Mouse (Mus musculus) G1E (cell line): Measurements from ENCODE around the gene Nfatc2. TPM values are rescaled to one million over a fixed set of nuclear protein-coding genes. Genes with fewer than 3 reads are reported as not detected.

Source experiments
- ATAC-seq: 2 replicates; pipeline ENCODE4 v1.8.0; 2016; ENCODE audit warnings: mild to moderate bottlenecking; ENCODE audit not compliant: insufficient number of reproducible peaks, poor library complexity, low FRiP score, severe bottlenecking; ENCODE audit errors: extremely low read depth
- DNase-seq: peaks from one replicate; pipeline ENCODE4 v3.0.0; 2012; ENCODE audit warnings: low spot score
- H3K27me3 ChIP-seq: 2 replicates; pipeline ENCODE4 v1.6.1; 2012; ENCODE audit warnings: mild to moderate bottlenecking, low read length, inconsistent platforms; ENCODE audit not compliant: insufficient read depth
- H3K36me3 ChIP-seq: replicated peaks from 2 replicates; pipeline ENCODE3; 2012; ENCODE audit warnings: mild to moderate bottlenecking, inconsistent platforms
- H3K4me1 ChIP-seq: 2 replicates; pipeline ENCODE4 v1.6.1; 2012; ENCODE audit warnings: low read depth, low read length, inconsistent platforms, mixed read lengths; ENCODE audit not compliant: insufficient read depth
- H3K4me3 ChIP-seq: 2 replicates; pipeline ENCODE4 v1.5.1; 2012; ENCODE audit warnings: low read depth, mild to moderate bottlenecking, inconsistent platforms, low read length, moderate library complexity, mixed read lengths
- H3K9me3 ChIP-seq: replicated peaks from 2 replicates; pipeline ENCODE4 v1.6.1; 2012; ENCODE audit warnings: inconsistent platforms
- CTCF ChIP-seq: IDR thresholded peaks from 2 replicates; pipeline ENCODE4 v1.5.1; 2012; ENCODE audit warnings: low read depth, low read length, inconsistent platforms, mixed read lengths
- GATA1 ChIP-seq: IDR thresholded peaks from 2 replicates; pipeline ENCODE4 v1.6.1; 2012; ENCODE audit warnings: borderline replicate concordance, low read length, inconsistent platforms, mixed read lengths
- GATA2 ChIP-seq: IDR thresholded peaks from 2 replicates; pipeline ENCODE4 v1.6.1; 2012; ENCODE audit warnings: low read depth, low read length, inconsistent platforms, borderline replicate concordance
- POLR2AphosphoS5 ChIP-seq: IDR thresholded peaks from 2 replicates; pipeline ENCODE4 v1.6.1; 2012; ENCODE audit warnings: low read depth, low read length, inconsistent platforms; ENCODE audit not compliant: insufficient replicate concordance
- TAL1 ChIP-seq: conservative IDR thresholded peaks from 2 replicates; pipeline ENCODE4 v1.6.1; 2012; ENCODE audit warnings: low read depth, low read length, inconsistent platforms, mixed read lengths
- polyA plus RNA-seq: library from polyadenylated mRNA; stranded (reverse); fragments of >175 nt; gene quantifications from 2 replicates; pipeline ENCODE4 v1.2.3, GENCODE M21; 2012
- total RNA-seq, 2 experiments: library from RNA; stranded (forward) in 1 of 2; stranded (reverse) in 1 of 2; fragments of 200-1000 nt in 1 of 2; fragments of >200 nt in 1 of 2; fragmentation: Nextera tagmentation in 1 of 2; gene quantifications; 2 replicates each; pipeline ENCODE4 v1.2.3; 2014 to 2017

Nfatc2 gene
- total and polyA plus RNA-seq, 3 experiments, result 0.27 TPM; not detected in 2

DNA sequence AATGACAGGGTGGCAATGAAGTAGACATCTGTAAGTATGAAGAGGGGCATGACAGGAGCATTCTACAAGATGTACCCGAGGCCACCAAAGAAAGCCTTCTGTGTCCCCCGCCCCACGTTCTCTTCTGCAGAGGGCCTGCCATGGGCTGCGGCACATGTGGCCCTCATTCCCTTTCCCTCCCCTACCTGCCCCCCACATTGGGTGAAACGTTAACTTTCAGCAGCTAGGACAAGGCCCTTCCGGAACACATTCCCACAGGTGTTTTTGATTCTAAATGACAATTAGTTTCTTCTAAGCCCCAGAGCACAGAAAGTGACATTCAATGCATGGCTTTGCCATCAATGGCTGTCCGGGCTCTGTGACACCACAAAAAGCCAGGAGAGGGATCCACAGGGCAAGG, 33.4 kb upstream of the Nfatc2 start:
- Histone ChIP-seq H3K9me3 (peaks cover 93% of the 10 kb centered on the region), H3K4me3 (no peak overlapping the region), H3K27me3 (no peaks in the 10 kb centered on the region), H3K36me3 (no peaks in the 10 kb centered on the region), H3K4me1 (no peaks in the 10 kb centered on the region)
- DNase-seq (no peak), ATAC-seq (no peak)
- no peak for TF ChIP-seq GATA1
- TF ChIP-seq CTCF, result no peak
- no peak for TF ChIP-seq POLR2AphosphoS5
- no peak for TF ChIP-seq GATA2
- no peak for TF ChIP-seq TAL1

DNA sequence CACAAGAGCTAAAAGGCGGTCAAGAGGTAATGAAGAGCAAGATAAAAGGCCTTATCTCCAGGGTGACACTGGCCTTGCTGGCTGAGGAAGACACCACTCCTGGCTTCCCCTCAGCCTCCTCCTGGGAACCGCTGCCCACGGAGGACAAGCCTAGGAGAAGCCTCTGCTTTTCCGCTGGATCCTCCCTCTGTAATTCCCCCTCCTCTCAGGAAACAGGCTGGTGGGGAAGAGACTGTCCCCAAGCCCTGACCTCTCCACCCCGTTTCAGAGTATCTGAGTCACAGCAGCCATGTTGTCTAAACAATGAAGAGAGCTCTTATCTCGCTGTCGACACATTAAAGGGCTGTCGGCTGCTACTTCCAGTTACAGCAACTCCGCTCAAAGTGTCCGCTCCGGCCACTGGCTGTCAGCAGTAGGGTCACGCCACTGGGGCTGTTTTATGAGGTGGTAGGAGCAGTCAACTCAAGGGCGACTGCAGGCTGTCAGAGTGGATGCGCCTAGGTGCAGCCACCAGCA, 31.9 kb upstream of the Nfatc2 start:
- no peak for ATAC-seq

DNA sequence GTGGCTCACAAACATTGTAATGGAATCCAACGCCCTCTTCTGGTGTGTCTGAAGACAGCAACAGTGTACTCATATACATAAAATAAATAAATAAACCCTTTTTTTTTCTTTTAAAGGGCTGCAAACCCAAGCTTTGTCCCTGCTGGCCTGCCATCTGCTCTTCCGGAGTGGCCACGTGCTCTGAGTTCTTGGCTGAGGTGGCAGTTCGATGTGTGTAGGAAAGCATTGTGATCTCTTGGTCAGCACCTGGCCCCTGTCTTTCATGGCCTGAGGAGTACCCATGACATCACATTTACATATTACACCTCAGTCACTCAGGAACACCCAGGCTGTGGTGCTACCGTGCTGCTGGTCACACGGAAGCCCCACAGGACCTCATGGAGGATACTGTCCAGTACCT, 31.1 kb upstream of the Nfatc2 start:
- H3K9me3 ChIP-seq, result peaks cover 91% of the 10 kb centered on the region

More for the DNA sequence above, 31.9 kb upstream of the Nfatc2 start:
- DNase-seq, result no peak
- Histone ChIP-seq H3K4me3 (no peak overlapping the region; the same call in 1 of the 2 replicates), H3K4me1 (no peaks in the 10 kb centered on the region), H3K36me3 (no peaks in the 10 kb centered on the region), H3K9me3 (peaks cover 92% of the 10 kb centered on the region), H3K27me3 (no peaks in the 10 kb centered on the region)
- no peak for TF ChIP-seq POLR2AphosphoS5
- TF ChIP-seq GATA2, result no peak
- no peak for TF ChIP-seq CTCF
- TF ChIP-seq GATA1, result no peak
- no peak for TF ChIP-seq TAL1

DNA sequence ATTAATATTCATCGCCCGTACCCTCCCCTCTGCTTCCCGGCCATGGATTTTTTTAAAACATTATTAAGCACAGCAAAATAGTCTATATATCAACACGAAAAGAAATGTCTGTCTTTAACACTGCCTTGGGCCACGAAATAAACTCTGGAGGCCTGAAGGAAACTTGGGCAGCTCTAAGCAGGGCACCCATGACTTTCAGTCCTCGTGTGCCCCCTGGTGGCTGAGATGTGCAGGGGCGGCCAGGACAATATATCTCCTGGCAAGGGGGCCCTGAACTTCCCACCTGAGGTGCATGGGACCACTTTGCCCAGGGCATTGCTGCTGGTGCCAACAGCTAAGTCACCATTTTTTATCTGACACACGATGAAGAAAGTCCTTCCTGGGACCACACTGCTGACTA, 27.3 kb upstream of the Nfatc2 start:
- no peaks in the 10 kb centered on the region for H3K27me3 ChIP-seq
- DNase-seq, result no peak
- no peaks in the 10 kb centered on the region for H3K36me3 ChIP-seq
- peaks cover 90% of the 10 kb centered on the region for H3K9me3 ChIP-seq
- H3K4me1 ChIP-seq, result no peaks in the 10 kb centered on the region
- H3K4me3 ChIP-seq, result no peak overlapping the region
- ATAC-seq, result no peak
- TF ChIP-seq POLR2AphosphoS5 (no peak), CTCF (no peak), GATA2 (no peak), GATA1 (no peak), TAL1 (no peak)

More for the DNA sequence above, 31.1 kb upstream of the Nfatc2 start:
- H3K4me3 ChIP-seq, result no peak overlapping the region
- TF ChIP-seq TAL1 (no peak), GATA1 (no peak), POLR2AphosphoS5 (no peak), CTCF (no peak), GATA2 (no peak)
- no peaks in the 10 kb centered on the region for H3K27me3 ChIP-seq
- H3K36me3 ChIP-seq, result no peaks in the 10 kb centered on the region
- H3K4me1 ChIP-seq, result no peaks in the 10 kb centered on the region
- DNase-seq (no peak), ATAC-seq (no peak)

DNA sequence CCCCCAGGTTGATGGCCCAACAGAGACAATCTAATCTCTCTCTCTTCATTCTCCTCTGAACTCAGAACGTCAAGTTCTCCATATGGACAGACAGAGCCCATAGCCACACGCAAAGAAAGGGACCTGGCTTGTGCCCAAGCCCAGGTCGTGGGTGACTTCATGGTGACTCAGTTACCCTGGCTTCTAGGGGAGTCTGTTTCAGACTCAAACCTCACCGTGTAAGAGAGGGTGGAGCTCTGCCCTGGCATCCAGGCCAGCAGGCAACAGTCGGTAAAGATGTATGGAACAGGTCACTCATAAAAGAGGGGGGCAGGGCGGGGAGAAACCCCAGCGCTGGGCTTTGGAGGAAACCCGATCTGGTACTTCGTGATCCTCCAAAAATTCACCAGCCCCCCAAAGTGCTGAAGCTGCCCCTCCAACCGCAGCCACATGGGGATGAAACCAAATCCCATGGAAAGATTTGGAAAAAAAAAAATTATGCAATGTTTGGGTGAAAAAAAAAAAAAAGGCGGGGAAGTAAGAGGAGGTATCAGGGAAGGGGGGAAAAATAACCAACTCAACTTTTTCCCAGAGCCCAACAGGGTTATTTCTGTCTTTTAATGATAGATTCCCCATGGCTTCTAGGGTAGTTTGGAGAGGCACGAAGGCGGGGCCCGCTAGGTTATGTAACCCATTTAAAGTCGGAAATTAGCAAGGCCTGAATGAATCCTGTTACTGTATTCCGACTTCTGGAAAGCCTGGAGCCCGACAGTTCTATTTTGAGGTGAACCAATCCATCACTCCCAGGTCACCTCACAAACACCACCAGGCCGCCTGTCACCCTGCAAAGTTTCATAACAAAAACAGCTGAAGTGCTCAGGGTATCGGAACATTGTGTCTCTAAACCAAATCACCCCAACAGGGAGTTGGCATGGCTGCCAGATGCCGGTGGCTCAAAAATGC, 26.6 kb upstream of the Nfatc2 start:
- DNase-seq, result no peak
- Histone ChIP-seq H3K4me1 (no peaks in the 10 kb centered on the region), H3K36me3 (no peaks in the 10 kb centered on the region), H3K4me3 (no peak overlapping the region), H3K9me3 (peaks cover 90% of the 10 kb centered on the region), H3K27me3 (no peaks in the 10 kb centered on the region)
- ATAC-seq, result no peak
- TF ChIP-seq TAL1 (no peak), GATA2 (no peak), CTCF (no peak), GATA1 (no peak), POLR2AphosphoS5 (no peak)

DNA sequence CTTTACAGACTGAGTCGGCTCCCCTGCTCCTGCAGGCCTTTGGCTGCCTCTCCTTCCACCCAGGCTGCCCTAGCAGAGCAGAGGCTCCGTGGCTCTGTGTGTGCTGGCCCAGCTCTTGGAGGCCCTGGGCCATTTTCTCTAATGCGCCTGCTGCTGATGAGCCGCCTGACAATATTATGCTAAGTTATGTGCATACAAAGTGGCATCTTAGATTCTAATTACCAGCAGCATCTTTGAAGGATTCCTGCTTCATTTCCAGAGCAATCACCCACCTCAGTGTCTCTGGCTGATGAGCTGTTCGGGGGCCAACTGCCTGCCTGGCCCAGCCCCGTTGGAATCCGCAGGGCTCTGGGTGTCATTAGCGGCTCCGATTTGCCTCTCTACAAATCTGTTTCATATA, 24.9 kb upstream of the Nfatc2 start:
- DNase-seq (no peak), ATAC-seq (no peak)
- TF ChIP-seq GATA2 (no peak), CTCF (no peak), POLR2AphosphoS5 (no peak), GATA1 (no peak), TAL1 (no peak)
- no peak overlapping the region; the same call in 1 of the 2 replicates for H3K4me3 ChIP-seq
- no peaks in the 10 kb centered on the region for H3K36me3 ChIP-seq
- no peaks in the 10 kb centered on the region for H3K27me3 ChIP-seq
- H3K9me3 ChIP-seq, result peaks cover 91% of the 10 kb centered on the region
- no peaks in the 10 kb centered on the region for H3K4me1 ChIP-seq
